Mouse (Mus musculus) stomach, postnatal 0 days (tissue): ENCODE results near the gene Tyw5.

ENCODE experiments used
- CTCF ChIP-seq: IDR thresholded peaks from 2 replicates; pipeline ENCODE4 v1.5.1; 2016; ENCODE audit warnings: antibody characterized with exemption, low read depth, mild to moderate bottlenecking, moderate library complexity
- EP300 ChIP-seq: optimal IDR thresholded peaks from 2 replicates; pipeline ENCODE3; 2016; ENCODE audit warnings: antibody characterized with exemption

- TF ChIP-seq EP300 (no peak), CTCF (no peak)
Observed at GRCm38 (mm10) chr1:57433141-57433540, 26.2 kb upstream of the Tyw5 start.
